Mouse (Mus musculus) telencephalon, adult 2 months (tissue): ENCODE measurements around the gene Rpl41.
"Not testable (repeated sequence)": the region's sequence is repeated elsewhere in the genome, so short reads cannot be mapped to it uniquely, and the experiment has no call there.

Source experiments
- DNase-seq: peaks from one replicate; pipeline ENCODE4 v3.0.0-alpha.2; 2011; ENCODE audit warnings: low read depth, low spot score

The Rpl41 gene

DNA sequence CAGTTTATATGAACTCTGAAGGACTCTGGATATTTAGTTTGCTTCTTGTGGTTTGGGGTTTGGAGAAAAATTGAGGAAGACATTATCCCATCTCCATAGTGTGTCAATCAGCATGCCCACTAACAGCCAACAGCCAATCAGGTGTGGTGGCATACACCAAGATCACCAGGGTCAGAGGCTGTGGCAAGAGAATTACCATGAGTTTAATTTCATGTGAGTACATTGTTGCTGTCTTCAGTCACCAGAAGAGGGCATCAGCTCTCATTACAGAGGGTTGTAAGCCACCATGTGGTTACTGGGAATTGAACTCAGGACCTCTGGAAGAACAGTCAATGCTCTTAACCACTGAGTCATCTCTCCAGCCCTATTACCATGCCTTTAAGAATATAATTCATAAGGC lies 7.2 kb upstream of the Rpl41 start:
- DNase-seq, result no peak

DNA sequence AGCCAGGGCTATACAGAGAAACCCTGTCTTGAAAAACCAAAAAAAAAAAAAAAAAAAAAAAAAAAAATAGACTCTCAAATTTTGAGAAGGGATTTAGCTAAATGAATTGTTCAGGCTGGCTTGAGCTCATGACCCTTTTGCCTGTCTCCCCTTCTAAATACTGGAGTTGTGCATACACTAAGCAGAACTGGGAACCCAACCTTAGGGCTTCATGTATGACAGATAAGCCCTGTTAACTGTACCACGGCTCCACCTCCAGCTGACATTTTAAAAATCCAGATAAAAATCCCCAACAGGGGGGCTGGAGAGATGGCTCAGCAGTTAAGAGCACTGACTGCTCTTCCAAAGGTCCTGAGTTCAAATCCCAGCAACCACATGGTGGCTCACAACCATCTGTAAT lies 6.5 kb upstream of the Rpl41 start:
- not testable (repeated sequence) for DNase-seq

DNA sequence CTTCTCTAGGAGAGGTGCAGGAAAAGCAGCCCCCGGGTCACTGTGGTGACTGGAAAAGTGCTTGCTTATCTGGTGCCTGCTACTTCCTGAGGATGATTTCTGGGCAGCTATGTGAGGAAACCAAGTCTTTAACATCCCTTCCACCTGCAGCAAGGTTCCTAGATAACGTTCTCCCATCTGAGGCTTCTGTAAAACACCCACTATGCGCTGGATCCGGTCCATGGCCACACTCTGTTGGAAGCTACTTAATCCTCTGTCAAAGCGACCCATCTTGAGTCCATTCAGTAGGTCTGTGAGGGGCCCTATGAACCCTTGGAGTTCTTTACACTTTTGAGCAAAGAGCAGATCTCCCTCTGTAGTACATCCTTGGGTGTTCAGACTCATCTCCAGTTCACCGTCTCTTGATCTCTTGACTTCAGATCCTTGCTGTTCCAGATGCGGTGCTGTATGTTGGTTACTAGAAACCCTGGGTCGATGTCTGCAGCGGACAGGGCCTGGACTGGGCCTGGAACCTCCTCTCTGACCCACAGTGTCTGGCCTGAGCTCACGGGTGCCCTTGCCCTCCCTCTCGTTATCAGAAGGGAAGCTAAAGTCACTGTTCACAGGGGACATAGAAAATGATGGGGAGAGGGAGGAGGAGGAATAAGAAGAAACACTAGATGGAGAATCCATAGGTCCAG lies 1.2 kb upstream of the Rpl41 start:
- not testable (repeated sequence) for DNase-seq

DNA sequence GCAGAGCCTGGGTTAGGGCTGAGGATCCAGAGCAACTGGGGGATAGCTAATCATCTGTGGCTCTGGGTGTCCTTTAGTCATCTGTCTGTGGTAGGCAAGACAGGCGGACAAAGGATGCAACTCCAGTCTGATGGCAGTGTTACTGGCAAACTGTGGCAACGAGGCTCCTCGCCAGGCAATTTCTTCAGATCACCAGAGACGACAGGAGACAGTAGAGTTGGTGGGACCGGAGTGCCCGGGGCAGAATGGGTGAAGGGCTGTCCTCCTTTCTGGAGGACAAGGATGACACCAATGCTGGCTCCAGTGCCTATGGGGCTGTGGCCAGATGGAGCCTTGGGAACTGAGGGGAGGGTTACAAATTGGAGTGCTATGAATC lies 565 bp upstream of the Rpl41 start:
- not testable (repeated sequence) for DNase-seq

DNA sequence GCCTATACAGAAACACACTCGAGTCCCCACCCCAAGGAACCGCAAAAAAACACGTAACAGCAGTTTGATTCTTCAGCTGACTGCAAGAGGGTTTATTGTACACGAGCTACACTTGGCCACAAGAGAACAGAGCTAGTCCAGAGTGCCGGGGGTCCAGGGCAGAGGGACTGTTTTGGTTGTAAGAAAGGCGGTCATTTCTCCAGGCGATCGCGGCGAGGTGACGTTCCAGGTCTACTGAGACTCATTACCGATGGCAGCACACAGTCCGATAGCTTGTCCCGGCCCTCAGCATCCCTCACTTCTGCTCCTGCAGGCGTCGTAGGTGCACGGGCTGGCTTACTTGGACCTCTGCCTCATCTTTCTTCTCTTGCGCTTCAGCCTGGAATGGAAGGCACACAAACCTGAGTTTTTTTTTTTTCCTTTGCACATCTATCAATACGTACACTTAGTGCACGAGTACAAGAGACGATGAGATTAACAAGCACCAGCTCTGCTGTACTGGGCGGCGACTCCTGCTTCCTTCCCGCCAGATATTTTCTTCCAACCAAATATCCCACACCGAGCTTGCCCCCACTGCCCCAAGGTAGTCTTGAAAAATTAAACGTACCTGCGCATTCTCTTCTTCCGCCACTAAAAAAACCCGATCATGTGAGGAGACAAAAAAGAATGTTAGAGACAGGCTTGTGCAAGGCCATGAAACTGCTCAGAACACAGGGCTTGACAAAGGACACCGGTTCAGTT lies 884 bp downstream of the Rpl41 start:
- not testable (repeated sequence) for DNase-seq

DNA sequence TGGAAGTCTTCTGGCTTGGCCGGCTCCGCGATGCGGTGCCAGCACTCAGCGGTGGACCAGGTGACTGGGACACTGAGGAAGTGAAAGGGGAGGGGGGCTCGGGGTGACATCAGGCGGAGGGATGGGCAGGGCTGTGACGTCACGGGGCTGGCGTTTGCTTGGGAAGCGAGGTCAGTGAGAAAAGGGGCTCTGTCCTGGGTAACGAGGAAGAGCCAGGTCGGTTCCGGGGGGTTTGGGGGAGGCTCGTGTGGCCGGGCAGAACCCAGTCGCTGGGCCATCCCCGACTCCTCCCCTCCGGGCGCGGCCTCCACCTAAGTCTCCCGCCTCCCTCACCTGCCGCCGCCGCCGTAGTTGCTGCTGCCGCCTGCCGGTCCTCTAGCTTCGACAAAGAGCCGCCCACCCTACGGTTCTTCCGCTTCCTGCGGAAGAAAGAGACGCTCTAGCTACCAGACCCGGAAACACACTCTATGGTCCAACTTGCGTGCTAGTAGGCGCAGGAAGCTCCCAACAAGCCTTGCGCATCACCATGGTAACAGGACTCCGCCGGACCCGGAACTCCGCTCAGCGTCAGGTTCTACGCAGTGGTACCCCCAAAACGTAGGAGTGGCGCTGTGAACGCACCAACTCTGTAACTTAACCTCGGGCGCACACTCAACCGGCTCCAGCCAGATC lies 1.6 kb downstream of the Rpl41 start, which contains the start of gene Zc3h10:
Zc3h10 (minus strand) TSS at position 414 of the 672 bp plus-strand sequence.
- DNase-seq, result peak; percentile 99

DNA sequence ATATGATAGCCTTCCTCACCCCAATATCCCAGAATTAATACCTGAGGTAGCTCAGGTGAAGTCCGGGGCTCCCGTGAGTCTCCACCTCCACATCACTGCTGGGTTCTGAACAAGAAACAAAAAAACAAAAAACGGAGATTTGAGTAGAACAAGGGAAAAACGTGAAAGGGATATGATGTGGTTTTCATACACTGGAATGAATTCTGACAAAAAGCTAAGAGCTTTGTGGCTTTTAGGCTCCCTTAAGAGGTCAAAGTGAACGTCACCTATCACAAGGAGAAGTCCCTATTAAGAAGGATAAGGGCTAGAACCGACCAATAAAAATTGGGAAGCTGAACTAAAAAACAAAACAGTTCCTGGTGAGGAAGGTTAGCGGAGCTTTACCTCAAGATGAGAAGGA lies 2.3 kb downstream of the Rpl41 start:
- DNase-seq, result no peak

DNA sequence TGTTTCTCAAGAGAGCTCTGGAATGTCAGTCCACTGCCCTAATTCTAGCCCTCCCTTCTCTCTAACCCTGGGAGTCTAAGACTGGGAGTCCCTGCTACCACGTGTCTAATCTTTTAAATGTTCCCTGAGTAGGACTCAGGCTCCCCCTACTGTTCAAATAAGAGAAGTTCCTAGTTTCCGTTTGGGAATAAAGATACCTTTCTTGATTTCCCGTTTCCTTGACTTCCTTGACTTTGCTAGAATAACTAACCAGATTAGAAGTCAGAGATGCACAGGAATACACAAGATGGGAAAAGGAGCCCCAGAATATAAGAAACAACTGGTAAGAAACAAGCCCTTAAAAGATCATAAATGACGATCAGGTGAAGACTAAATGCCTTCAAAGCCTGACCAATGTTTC lies 2.7 kb downstream of the Rpl41 start:
- DNase-seq, result no peak

DNA sequence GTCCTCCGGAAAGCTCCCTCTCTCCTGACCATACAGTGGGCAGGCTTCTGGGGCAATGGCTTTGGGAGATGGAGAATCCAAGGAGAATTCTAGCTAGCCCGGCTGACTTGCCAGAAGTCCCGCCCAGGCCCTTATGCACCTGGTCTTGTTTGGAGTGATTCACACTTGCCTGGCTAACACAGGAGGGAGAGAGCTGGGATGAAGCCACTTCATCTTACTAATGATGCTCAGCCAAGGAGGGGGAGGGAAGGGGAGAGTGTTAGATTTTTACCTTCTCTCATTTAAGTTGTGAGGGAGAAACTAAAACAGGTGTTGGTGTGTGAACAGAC lies 3.6 kb downstream of the Rpl41 start:
- no peak for DNase-seq

DNA sequence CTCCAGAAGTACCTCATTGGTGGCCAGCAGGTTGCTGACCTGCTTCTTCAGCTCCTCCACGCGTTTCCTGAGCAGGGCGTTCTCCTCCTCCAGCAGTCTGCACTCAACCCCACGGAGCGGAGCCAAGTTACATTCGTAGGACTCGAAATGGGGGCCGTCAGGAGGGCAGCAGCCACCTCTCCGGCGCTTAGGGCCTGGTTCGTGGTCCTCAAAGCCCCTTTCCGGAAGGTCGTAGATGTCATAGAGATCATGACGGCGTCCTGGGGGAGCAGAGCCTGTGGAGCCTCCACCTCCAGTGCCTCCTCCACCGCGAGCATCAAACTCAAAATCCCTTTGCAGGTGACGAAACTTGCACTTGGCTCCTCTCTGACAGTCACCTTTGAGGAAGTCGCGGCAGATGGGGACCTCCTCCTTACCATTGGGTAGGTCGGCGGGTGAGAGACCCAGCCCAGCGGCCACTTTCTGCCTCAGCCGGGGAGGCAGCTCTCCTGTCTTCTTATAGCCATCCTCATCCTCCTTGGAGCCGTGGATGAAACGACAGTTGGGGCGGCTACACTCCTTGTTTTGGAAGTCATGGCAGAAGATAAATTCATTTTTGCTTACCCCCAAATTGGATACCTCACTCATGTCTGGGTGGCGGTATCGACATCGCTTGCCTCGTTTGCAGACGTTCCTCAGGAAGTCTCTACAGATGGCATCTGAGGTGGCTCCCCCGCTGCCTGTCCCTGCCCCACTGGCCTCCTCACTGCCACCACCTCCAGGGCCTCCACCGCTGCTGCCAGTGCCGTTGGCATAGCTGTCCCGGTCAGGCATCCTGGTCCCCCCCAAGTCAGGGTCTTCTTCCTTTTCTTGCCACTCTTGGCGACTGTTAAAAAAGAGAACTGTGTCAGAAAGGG lies 4.2 kb downstream of the Rpl41 start:
- no peak for DNase-seq

DNA sequence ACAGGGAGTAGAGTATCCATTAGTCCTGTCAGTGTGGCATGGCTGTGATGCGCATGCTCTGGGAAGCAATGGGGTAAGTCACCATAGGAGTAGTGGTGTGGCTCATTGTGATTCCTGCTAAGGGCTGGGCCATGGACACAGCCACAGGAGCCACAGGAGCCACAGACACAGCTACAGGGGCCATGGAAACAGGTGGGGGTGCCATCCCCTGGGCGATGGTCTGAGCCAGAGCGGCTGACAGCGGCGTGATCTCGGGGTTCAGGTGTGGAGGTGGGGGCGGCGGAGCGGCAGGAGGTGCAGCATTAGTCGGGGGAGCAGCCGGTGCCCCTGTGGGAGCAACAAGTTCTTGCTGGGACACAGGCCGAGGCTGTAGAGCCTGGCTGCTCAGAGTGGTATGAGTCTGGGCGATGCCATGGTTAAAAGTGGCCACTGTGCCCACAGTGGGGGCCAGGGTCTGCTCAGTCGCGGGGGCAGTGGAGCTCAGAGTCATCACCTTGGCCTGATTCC lies 4.9 kb downstream of the Rpl41 start:
- DNase-seq, result no peak

DNA sequence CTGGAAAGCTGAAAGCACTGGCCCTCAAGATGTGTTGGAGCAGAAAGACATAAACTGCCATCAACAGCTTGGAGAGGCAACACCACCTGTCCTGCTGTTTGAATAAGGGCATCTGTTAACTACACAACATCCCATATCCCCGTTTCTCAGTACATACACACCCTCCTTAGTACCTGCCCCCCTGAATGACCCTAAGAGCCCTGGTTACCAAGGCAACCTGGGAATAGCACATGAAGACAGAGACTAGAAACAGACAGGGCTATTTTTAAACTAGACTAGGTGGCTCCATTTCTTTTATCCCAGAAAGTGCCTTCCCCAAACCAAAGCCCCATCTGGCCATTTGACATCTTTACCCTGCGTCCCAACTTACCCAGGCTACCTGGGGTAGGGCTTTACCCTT lies 6.0 kb downstream of the Rpl41 start:
- no peak for DNase-seq

DNA sequence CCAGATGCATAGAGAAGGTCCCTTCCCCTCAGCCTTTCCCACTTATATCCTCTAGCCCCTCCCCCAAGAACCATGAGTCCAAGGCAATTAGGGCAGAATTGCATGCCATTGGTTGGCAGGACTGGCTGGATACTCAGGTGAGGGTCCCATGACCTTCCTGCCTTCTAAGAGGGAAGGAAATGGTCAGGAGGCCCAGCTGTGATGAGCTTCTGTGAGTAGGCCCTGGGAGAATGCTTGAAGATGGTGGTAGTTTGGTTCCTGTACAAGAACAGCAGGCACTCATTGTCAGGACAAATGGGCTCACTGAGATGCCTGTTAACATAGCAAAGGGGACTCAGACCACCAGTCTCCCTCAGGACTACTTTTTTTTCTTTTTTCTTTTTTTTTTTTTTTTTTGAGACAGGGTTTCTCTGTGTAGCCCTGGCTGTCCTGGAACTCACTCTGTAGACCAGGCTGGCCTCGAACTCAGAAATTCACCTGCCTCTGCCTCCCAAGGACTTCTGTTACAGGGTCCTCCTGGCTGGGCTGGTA lies 10.7 kb downstream of the Rpl41 start:
- DNase-seq, result no peak

DNA sequence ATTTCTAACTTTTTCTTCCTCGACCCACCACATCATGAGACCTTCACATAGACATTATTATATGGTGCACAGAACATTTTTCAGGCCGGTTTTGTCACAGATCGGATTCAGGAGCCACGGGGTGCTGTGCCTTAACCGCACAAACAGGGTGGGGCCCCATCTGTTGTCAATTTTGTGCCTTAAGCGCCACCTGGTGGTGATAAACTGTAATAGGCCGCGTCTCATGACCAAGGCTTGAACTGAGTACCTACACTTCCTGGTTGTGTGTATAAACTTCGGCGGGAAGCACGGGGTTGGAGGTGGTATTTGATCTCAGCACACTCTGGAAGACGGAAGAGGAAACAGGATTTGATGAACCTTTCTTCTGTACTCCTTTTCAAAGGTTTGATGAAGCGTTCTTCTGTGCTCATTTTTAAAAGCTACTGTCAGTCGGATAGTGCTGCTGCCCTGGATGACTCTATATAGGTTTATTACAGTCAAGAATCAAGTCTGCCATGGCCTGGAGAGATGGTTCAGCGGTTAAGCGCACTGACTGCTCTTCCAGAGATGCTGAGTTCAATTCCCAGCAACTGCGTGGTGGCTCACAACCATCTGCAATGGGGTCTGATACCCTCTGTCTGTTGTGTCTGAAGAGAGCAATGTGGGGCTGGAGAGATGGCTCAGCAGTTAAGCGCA lies 12.7 kb downstream of the Rpl41 start:
- DNase-seq, result peak; percentile 65

DNA sequence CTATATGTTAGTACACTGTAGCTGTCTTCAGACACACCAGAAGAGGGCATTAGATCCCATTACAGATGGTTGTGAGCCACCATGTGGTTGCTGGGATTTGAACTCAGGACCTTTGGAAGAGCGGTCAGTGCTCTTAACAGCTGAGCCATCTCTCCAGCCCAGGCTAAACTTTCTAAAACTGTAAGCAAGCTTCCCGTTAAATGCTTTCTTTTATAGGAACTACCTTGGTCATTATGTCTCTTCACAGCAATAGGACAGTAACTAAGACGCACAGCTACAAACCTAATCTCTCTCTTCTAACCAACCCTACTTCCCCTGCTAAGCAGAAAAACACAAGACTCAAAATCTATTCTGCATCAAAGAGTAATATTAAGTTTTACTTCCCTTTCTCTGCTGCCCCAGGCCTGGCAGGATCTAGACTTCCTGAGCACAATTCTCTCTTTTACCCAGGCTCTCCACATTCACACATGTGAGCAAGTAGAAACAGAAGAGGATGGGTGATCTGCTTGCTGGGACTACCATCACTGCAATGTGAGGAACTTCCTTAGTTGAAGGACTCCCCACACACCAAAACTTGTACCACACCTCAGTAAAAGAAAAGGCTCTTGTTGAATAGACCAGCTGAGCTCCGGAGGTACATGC lies 13.4 kb downstream of the Rpl41 start:
- DNase-seq, result no peak

DNA sequence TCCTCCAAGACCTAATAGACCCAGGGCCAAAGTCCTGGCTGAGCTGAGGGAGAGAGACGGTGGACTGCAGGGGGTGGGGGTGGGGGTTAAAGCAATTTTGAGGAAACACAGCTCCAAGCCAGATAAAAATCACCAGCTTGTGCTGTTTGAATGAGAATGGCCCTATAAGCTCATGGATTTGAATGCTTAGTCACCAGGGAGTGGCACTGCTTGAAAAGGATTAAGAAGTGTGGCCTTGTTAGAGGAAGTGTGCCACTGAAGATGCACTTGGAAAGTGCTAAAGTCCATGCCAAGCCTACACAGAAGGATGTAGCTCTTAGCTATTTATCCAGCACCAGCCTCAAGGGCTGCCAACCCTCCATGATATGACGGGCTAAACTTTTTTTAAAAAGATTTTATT lies 13.9 kb downstream of the Rpl41 start:
- DNase-seq, result no peak

DNA sequence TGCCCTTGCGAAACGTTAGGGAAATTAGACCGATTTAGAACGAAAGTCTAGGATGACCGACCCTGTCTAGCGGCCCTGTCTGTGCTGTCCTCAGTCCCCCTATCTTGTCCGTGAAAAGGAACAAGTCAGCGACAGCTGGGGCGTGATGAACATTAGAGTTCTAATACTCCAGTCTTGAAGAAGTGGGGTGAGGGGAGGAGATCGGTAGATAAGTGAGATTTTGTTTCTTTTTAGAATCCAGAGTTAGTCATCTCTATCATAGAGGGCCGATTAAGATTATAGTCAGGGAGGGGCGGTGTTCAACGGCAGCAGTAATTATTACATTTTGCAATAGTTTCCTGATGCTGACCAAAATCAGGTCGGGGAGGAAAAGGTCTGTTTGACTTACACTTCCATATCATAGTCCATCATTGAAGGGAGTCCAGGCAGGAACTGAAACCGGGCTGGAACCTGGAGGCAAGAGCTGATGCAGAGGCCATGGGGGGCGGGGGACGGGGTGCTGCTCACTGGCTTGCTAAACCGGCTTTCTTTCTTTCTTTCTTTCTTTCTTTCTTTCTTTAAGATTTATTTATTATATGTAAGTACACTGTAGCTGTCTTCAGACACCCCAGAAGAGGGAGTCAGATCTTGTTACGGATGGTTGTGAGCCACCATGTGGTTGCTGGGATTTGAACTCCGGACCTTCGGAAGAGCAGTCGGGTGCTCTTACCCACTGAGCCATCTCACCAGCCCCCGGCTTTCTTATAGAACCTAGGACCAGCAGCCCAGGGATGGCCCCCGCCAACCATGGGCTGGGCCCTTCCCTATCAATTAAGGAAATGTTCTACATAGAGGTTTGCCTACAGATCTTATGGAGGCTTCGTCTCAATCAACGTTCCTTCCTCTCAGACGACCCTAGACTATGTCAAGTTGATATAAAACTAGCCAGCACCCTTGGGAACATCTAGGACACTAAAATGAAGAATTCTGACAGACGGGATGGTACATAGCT lies 22.4 kb downstream of the Rpl41 start:
- no peak for DNase-seq

DNA sequence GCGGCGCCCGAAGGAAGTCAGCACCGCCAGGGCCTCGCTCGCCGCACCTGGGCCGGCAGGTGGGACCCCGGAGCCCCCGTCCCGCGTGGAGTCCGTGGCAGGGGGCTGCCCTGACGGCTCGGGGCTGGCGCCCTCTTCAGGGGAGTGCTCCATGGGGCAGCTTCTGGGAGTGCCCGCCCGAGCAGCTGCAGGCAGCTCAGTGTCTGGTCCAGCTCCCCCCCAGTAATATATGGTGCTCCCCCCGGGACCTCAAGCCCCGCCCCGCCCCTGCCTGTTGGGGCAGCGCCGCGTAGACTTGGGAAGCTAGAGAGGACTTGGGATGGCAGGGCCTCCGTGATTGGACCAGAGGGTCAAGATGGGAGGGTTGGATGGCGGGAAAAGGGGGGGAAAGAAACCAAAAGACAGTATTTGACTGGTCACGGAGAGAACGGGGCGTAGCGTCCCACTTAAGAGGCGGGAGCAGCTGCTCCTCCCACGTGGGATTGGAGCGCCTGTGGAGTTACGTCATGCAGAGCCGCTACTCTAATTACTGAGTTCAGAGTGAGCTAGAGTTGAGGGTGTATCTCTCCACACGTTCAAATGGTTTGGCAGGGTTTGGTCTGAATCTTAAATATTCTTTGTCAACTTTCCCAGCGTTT lies 23.3 kb downstream of the Rpl41 start, which contains the start of gene Esyt1:
Esyt1 (minus strand) TSS at position 201 of the 638 bp plus-strand sequence.
- peak; percentile 97 for DNase-seq
